Mouse (Mus musculus) kidney, embryonic 15.5 days (tissue): ENCODE measurements around the gene Rpn2. TPM values are rescaled to one million over a fixed set of nuclear protein-coding genes. Genes with fewer than 3 reads are reported as not detected.

Source experiments
- ATAC-seq: fragments of 200-750 bp; cut with Nextera tagmentation; replicated peaks from 2 replicates; pipeline ENCODE4 v1.8.0; 2017; ENCODE audit warnings: moderate TSS enrichment; ENCODE audit not compliant: low FRiP score
- H3K27ac ChIP-seq: fragments of 300-500 bp; sonication (generic); 2 replicates; pipeline ENCODE4 v1.5.1; 2015; ENCODE audit warnings: mild to moderate bottlenecking, inconsistent platforms
- H3K27me3 ChIP-seq: fragments of 300-500 bp; sonication (generic); 2 replicates; pipeline ENCODE4 v1.6.1; 2015; ENCODE audit warnings: inconsistent platforms
- H3K36me3 ChIP-seq: fragments of 300-500 bp; sonication (generic); 2 replicates; pipeline ENCODE4 v1.6.1; 2015; ENCODE audit warnings: inconsistent platforms
- H3K4me1 ChIP-seq: fragments of 300-500 bp; sonication (generic); 2 replicates; pipeline ENCODE4 v1.6.1; 2015; ENCODE audit warnings: inconsistent platforms
- H3K4me2 ChIP-seq: fragments of 300-500 bp; sonication (generic); 2 replicates; pipeline ENCODE4 v1.6.1; 2015; ENCODE audit warnings: moderate library complexity, mild to moderate bottlenecking, inconsistent platforms
- H3K4me3 ChIP-seq: fragments of 300-500 bp; sonication (generic); replicated peaks from 2 replicates; pipeline ENCODE4 v1.5.1; 2015; ENCODE audit warnings: mild to moderate bottlenecking, inconsistent platforms
- H3K9ac ChIP-seq: fragments of 300-500 bp; sonication (generic); 2 replicates; pipeline ENCODE4 v1.6.1; 2015; ENCODE audit warnings: mild to moderate bottlenecking, inconsistent platforms
- H3K9me3 ChIP-seq: fragments of 300-500 bp; sonication (generic); replicated peaks from 2 replicates; pipeline ENCODE4 v1.6.1; 2016; ENCODE audit warnings: inconsistent platforms
- WGBS: fragments of 180-500 bp; shearing (Covaris S2); methylation state at CpG from one replicate; pipeline ENCODE4 v1.1.7; 2015; ENCODE audit warnings: mixed read lengths; 5-methylcytosine and 5-hydroxymethylcytosine counted together
- polyA plus RNA-seq: library from polyadenylated mRNA; unstranded; fragments of >200 nt; fragmentation: Nextera tagmentation; extraction: Ambion mirVana; gene quantifications from 2 replicates; pipeline ENCODE4 v1.2.1, GENCODE M21; 2015

Rpn2 gene
- polyA plus RNA-seq, 1 experiment from 2014 or later: 322 TPM

DNA sequence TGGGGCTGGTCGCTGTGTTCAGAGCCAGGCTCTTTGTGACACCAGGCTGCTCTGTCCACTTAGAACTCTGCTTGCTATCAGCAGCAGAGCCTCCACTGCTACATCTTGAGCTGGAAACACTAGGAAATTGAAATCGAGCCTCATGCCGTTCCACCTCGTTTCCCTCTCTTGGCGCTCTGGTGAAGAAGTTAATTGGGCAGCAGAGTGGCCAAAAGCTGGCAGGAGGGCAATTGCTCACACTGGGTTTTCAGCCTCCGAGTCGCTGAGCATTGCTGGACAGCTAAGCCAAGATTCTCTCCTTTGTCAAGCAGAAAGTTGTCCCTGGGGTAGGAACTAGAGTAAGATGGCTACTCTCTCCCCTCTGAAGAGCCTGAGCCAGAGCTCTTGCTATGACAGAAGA is 35.5 kb downstream of the Rpn2 start:
- Histone ChIP-seq H3K27ac (peak overlapping the region; percentile 19; the same call in 1 of the 2 replicates), H3K9me3 (no peaks in the 10 kb centered on the region), H3K4me3 (no peak overlapping the region), H3K27me3 (no peaks in the 10 kb centered on the region), H3K9ac (no peak overlapping the region), H3K4me2 (no peak overlapping the region), H3K36me3 (peaks cover 98% of the 10 kb centered on the region), H3K4me1 (peaks cover 3% of the 10 kb centered on the region; the same call in 1 of the 2 replicates)
- no peak for ATAC-seq
- 52% methylated on average over 7 of the region's 7 CpGs for WGBS

DNA sequence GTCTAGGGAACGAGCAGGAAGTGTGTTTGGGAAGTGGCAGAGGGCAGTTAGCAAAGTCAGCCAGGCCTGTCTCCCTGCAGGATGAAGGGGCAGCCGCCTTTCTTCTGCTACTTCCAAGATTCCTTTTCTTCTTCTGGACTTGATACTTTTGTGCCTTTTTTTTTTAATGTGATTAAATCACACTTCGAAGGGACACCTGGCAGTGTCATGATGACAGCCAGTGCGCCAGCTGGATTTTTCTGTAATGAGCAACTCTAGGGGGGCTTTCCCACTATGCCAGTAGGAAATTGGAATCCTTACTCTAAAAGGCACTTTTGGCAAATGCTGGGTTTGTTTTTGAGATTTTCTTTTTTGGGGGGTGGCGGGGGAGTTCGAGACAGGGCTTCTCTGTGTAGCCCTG is 36.7 kb downstream of the Rpn2 start:
- no peak for ATAC-seq
- no peaks in the 10 kb centered on the region for H3K9me3 ChIP-seq
- H3K9ac ChIP-seq: no peak overlapping the region
- H3K36me3 ChIP-seq: peaks cover 96% of the 10 kb centered on the region
- peaks cover 5% of the 10 kb centered on the region; the same call in 1 of the 2 replicates for H3K4me1 ChIP-seq
- no peak overlapping the region for H3K4me2 ChIP-seq
- H3K27me3 ChIP-seq: no peaks in the 10 kb centered on the region
- H3K27ac ChIP-seq: no peak overlapping the region
- no peak overlapping the region for H3K4me3 ChIP-seq
- 88% methylated on average over 6 of the region's 6 CpGs for WGBS

DNA sequence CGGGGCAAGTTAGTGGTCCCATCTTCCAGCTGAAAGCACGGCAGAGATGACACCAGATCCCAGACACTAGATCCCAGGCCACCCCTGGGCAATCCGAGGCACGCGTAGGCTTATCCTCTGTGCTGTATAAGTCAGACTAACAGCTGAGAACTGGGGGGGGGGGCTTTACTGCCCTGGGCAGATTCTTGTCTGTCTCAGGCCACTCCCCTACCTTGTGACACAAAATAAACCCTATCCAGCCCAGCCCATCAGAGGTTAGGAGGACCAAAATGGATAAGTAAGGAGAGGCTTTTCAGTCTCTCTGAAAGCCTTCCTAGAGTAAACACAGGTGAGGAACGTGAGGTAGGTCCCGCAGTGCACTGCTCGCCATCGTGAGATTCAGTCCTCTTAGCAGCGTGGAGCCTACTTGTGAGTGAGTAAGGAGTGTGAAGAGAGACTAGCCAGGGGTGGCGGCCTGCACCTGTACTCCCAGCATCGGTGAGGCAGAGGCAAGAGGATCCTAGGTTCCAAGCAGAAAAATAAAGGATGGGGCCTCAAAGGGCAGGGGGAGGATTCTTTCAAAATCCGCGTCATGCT is 37.6 kb downstream of the Rpn2 start:
- Histone ChIP-seq H3K9ac (no peak overlapping the region), H3K36me3 (peaks cover 96% of the 10 kb centered on the region), H3K9me3 (no peaks in the 10 kb centered on the region), H3K27me3 (no peaks in the 10 kb centered on the region), H3K4me2 (no peak overlapping the region), H3K4me1 (peaks cover 11% of the 10 kb centered on the region; the same call in 1 of the 2 replicates), H3K4me3 (no peak overlapping the region), H3K27ac (no peak overlapping the region)
- no peak for ATAC-seq
- WGBS: 87% methylated on average over 14 of the region's 14 CpGs

DNA sequence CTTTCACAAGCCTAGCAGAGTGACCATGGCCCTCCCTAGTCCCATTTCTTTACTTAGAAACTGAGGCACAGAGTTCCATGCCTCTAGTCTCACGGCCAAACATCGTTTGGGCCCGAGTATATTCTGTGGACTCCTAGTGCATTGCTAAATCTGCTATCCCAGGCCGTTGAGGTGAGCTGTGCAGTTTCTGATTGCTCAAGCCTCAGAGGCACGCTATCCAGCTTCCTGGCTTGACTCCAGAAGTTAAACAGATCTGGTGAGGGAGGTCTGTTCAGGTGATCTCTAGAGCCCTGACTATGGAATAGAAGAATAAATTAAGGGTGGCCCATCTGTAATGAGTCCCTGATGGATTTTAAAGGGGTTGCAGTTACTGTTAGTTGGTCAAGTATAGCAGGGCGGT is 38.4 kb downstream of the Rpn2 start:
- no peak overlapping the region for H3K27ac ChIP-seq

DNA sequence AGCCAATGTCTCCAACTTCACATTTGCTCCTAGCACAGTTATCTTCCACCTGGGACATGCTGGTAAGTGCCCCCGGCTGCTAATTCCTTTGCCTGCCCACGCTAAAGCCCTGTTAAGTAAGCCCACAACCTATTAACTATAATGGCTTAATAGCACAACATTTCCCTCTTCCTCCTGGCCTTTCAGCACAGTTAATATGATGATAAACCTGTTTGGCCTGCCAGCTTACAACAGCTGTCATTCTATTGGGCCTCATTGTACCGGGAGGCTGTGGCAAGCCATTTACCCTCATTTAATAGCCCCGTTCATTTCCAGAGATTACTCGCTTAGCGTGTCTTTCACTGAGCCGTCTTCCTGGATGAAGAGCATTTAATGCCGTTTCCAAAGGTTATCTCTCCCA is 41.3 kb downstream of the Rpn2 start:
- no peak for ATAC-seq
- no peak overlapping the region for H3K9ac ChIP-seq
- H3K4me1 ChIP-seq: peaks cover 8% of the 10 kb centered on the region; the same call in 1 of the 2 replicates
- no peaks in the 10 kb centered on the region for H3K9me3 ChIP-seq
- H3K4me3 ChIP-seq: no peak overlapping the region
- H3K27ac ChIP-seq: 0 out of 2 replicates have a peak overlapping the region, but pooled peaks have one; percentile 56
- peaks cover 96% of the 10 kb centered on the region for H3K36me3 ChIP-seq
- H3K4me2 ChIP-seq: no peak overlapping the region
- H3K27me3 ChIP-seq: no peaks in the 10 kb centered on the region
- WGBS: 69% methylated on average over 8 of the region's 8 CpGs

More for the DNA sequence above, 38.4 kb downstream of the Rpn2 start:
- Histone ChIP-seq H3K4me2 (no peak overlapping the region), H3K4me3 (no peak overlapping the region), H3K9ac (no peak overlapping the region), H3K4me1 (peaks cover 11% of the 10 kb centered on the region; the same call in 1 of the 2 replicates), H3K36me3 (peaks cover 96% of the 10 kb centered on the region), H3K27me3 (no peaks in the 10 kb centered on the region), H3K9me3 (no peaks in the 10 kb centered on the region)
- ATAC-seq: no peak
- 93% methylated on average over 6 of the region's 6 CpGs for WGBS

DNA sequence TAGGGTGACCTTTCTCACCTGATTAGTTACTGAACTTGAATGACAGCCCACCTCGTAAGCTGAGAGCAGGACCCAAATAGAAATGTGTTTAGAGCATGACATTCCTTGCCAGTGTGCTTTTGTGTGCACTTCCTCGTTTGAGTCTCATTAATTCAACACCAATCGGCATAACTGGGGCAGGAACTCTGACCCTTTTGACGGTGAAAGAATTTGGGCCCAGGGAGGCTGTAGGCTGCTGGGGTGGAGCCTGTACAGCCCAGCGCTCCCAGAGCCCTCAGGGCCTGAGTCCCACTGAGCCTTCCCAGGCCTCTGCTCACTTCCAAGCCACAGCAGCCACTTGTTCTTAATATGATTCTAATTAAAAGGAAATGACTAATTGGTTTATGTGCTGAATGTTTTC is 42.1 kb downstream of the Rpn2 start:
- H3K36me3 ChIP-seq: peaks cover 96% of the 10 kb centered on the region
- WGBS: 60% methylated on average over 5 of the region's 5 CpGs
- no peak overlapping the region for H3K9ac ChIP-seq
- no peak overlapping the region for H3K4me2 ChIP-seq
- H3K9me3 ChIP-seq: no peaks in the 10 kb centered on the region
- no peaks in the 10 kb centered on the region for H3K27me3 ChIP-seq
- no peak for ATAC-seq
- no peak overlapping the region for H3K4me3 ChIP-seq
- H3K27ac ChIP-seq: peak overlapping the region; percentile 56; the same call in 1 of the 2 replicates
- H3K4me1 ChIP-seq: peaks cover 8% of the 10 kb centered on the region; the same call in 1 of the 2 replicates

DNA sequence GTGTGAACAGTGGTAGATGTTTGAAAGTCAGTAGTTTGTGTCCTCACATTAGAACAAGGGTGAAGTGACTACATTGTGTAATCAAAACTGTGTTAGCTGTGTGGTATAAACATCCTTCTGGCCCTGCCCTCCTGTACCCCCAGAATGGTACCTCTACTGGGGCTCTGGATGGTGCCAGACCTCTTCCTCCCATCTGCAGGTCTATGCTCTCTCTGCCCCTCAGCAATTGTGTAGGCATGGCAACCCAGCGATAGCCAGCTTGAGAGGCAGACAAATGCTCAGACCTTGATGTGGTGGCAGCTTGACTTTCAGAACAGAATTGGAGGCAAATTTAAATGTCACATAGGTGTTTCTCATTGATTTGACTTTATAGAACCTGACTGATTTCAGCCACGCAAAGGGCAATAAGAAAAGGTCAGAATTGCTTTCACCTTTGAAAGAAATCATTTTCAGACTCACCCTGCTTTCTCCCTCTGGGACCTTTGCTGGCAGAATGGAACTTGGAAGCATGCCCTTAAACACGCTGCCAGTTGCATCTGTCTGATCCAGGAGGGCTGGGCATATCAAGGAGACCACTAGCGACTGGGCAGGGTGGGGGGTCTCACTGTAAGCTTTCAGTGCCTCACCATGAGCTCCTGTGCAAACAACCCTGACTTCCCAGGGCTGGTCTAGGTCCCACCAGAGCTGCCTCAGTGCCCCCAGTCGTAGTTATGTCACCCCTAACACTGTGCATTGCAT is 43.4 kb downstream of the Rpn2 start:
- 86% methylated on average over 5 of the region's 5 CpGs for WGBS
- Histone ChIP-seq H3K4me1 (peaks cover 8% of the 10 kb centered on the region; the same call in 1 of the 2 replicates), H3K27ac (no peak overlapping the region), H3K4me2 (no peak overlapping the region), H3K9ac (no peak overlapping the region), H3K36me3 (peaks cover 97% of the 10 kb centered on the region), H3K4me3 (no peak overlapping the region), H3K27me3 (no peaks in the 10 kb centered on the region), H3K9me3 (no peaks in the 10 kb centered on the region)
- no peak for ATAC-seq

DNA sequence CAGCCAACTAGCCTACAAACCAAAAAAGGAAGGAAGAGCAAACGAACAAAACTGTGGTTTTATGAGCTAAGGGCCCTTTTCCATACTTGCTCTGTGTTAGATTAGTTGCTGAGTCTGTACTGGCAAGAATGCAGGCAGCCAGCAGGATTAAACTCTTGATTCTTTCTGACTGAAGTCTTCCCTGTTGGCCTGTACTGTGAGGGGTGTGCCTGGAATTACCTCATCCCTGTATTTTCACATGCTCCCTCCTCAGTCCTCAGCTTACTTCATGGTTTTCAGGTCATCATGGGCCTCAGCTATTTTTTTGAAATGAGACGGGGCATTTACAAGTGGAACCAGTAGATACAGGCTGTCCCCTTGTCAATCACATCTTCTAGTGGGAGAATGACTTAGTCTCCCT is 46.4 kb downstream of the Rpn2 start:
- Histone ChIP-seq H3K4me3 (no peak overlapping the region), H3K4me1 (peaks cover 13% of the 10 kb centered on the region; the same call in 1 of the 2 replicates), H3K27ac (no peak overlapping the region), H3K4me2 (no peak overlapping the region), H3K9me3 (no peaks in the 10 kb centered on the region), H3K36me3 (peaks cover 78% of the 10 kb centered on the region), H3K27me3 (no peaks in the 10 kb centered on the region), H3K9ac (no peak overlapping the region)
- ATAC-seq: no peak
- WGBS: 73% methylated on average over 2 of the region's 2 CpGs

DNA sequence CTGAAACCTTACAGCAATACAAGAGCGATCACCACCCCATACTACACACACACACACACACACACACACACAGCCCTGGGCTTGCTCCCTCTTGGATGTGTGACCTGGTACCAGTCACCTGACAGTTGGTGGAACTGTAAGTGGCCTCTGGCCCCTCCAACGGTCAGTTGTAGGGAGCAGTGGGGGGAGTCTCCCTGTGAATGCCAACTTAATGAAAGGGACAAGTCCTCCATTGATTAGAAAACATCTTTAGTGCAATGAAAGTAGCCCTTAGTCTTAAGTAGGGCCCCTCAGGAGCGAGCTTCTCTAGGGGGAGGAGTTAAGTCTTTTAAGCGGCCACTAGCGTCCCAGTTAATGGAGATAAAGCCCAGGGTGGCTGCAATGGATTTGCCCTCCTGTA is 49.3 kb downstream of the Rpn2 start:
- Histone ChIP-seq H3K4me2 (no peak overlapping the region), H3K4me3 (no peak overlapping the region), H3K27ac (no peak overlapping the region), H3K27me3 (no peaks in the 10 kb centered on the region), H3K4me1 (0 out of 2 replicates have a peak, but pooled peaks cover 5% of the 10 kb centered on the region), H3K36me3 (peaks cover 49% of the 10 kb centered on the region), H3K9me3 (no peaks in the 10 kb centered on the region), H3K9ac (no peak overlapping the region)
- no peak for ATAC-seq
- WGBS: 35% methylated on average over 5 of the region's 5 CpGs

DNA sequence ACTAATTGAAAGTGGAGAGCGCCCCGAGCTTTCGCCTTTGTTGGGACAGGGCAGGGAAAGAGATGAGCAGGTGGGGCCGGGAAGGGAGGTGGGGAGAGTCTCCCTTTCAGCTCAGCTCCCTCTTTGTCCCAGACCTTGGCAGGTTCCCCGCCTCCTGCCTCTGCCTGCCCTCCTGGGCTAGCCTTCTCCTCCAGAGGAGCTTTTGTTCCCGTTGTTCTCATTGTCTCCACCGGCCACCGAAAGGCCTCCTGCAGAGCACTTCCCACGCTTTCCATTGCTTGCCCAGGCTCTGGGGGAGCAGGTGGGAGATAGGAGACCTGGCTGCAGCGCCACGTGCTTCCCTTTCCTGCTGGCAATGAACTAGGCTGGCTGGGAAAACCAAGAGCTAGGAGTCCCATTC is 49.8 kb downstream of the Rpn2 start:
- WGBS: 34% methylated on average over 11 of the region's 11 CpGs
- Histone ChIP-seq H3K4me3 (no peak overlapping the region), H3K4me1 (0 out of 2 replicates have a peak, but pooled peaks cover 5% of the 10 kb centered on the region), H3K36me3 (peaks cover 45% of the 10 kb centered on the region), H3K9ac (no peak overlapping the region), H3K9me3 (no peaks in the 10 kb centered on the region), H3K4me2 (no peak overlapping the region), H3K27me3 (no peaks in the 10 kb centered on the region), H3K27ac (no peak overlapping the region)
- ATAC-seq: no peak

DNA sequence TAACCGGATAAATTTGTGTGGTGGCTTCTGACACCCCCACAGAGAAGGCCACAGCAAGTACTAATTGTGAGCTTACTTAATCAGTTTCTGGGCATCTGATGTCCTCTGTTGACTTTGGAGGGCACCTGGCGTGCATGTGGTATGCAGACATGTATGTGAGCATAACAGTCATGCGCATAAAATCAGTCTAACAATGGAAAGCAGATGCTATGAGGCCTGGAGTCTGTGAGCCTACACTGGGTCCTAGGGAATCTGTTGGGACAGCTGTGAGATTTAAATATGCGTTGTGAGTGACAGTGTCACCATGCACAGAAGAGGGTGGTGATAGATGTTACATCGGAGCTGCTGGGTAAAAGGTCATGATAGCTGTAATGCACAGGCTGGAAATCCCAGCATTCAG is 53.2 kb downstream of the Rpn2 start:
- H3K4me1 ChIP-seq: 0 out of 2 replicates have a peak, but pooled peaks cover 5% of the 10 kb centered on the region
- H3K4me2 ChIP-seq: no peak overlapping the region
- no peaks in the 10 kb centered on the region for H3K27me3 ChIP-seq
- peaks cover 10% of the 10 kb centered on the region for H3K36me3 ChIP-seq
- no peak overlapping the region for H3K9ac ChIP-seq
- 87% methylated on average over 5 of the region's 5 CpGs for WGBS
- no peaks in the 10 kb centered on the region for H3K9me3 ChIP-seq
- H3K27ac ChIP-seq: no peak overlapping the region
- ATAC-seq: no peak
- H3K4me3 ChIP-seq: no peak overlapping the region

DNA sequence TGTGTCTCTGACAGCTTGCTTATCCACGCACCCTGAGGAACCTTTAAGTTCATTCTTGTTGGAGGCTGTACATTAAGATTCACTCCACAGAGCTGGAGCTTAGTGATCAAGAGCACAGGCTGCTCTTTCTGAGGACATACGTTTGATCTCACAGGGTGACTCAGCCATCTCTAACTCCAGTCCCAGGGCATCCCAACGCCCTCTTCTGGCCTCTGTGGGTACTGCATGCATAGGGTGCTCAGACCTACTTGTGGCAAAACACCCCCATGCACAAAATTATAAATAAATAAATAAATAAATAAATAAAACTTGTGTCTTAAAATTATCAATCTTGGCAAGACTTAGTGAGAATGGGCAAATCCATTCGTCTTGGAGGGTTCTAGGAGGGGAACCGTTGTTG is 59.8 kb downstream of the Rpn2 start:
- Histone ChIP-seq H3K4me2 (no peak overlapping the region), H3K36me3 (no peaks in the 10 kb centered on the region), H3K9ac (no peak overlapping the region), H3K4me3 (no peak overlapping the region), H3K27me3 (no peaks in the 10 kb centered on the region), H3K4me1 (peaks cover 21% of the 10 kb centered on the region), H3K27ac (no peak overlapping the region), H3K9me3 (no peaks in the 10 kb centered on the region)
- WGBS: 35% methylated on average over 5 of the region's 5 CpGs
- no peak for ATAC-seq
